Mouse (Mus musculus) midbrain, embryonic 16.5 days (tissue): ENCODE results near the gene Anln. TPM values are rescaled to one million over a fixed set of nuclear protein-coding genes. Genes with fewer than 3 reads are reported as not detected.
A peak's percentile ranks its signal among the peaks of the same experiment; 100 is the strongest.

ENCODE experiments used
- ATAC-seq: fragments of 200-750 bp; cut with Nextera tagmentation; 2 replicates; pipeline ENCODE4 v1.8.0; 2017; ENCODE audit warnings: moderate TSS enrichment
- H3K27ac ChIP-seq: fragments of 300-500 bp; sonication (generic); 2 replicates; pipeline ENCODE4 v1.5.1; 2014; ENCODE audit warnings: mild to moderate bottlenecking, low read length, mixed read lengths
- H3K27me3 ChIP-seq: fragments of 300-500 bp; sonication (generic); 2 replicates; pipeline ENCODE4 v1.6.1; 2014; ENCODE audit warnings: low read depth, low read length, mixed read lengths; ENCODE audit not compliant: control insufficient read depth, insufficient read depth
- H3K36me3 ChIP-seq: fragments of 300-500 bp; sonication (generic); 2 replicates; pipeline ENCODE4 v1.6.1; 2014; ENCODE audit warnings: mild to moderate bottlenecking, low read length, moderate library complexity, mixed read lengths; ENCODE audit not compliant: control insufficient read depth, insufficient read depth
- H3K4me1 ChIP-seq: fragments of 300-500 bp; sonication (generic); 2 replicates; pipeline ENCODE4 v1.6.1; 2014; ENCODE audit warnings: mild to moderate bottlenecking, low read length, mixed read lengths; ENCODE audit not compliant: control insufficient read depth, insufficient read depth
- H3K4me2 ChIP-seq: fragments of 300-500 bp; sonication (generic); 2 replicates; pipeline ENCODE4 v1.6.1; 2014; ENCODE audit warnings: mild to moderate bottlenecking, low read length, mixed read lengths
- H3K4me3 ChIP-seq: fragments of 300-500 bp; sonication (generic); 2 replicates; pipeline ENCODE4 v1.5.1; 2014; ENCODE audit warnings: low read depth, mild to moderate bottlenecking, low read length, moderate library complexity, mixed read lengths
- H3K9ac ChIP-seq: fragments of 300-500 bp; sonication (generic); 2 replicates; pipeline ENCODE4 v1.6.1; 2014; ENCODE audit warnings: low read depth, low read length, mixed read lengths
- H3K9me3 ChIP-seq: fragments of 300-500 bp; sonication (generic); replicated peaks from 2 replicates; pipeline ENCODE4 v1.6.1; 2014; ENCODE audit warnings: mild to moderate bottlenecking, low read length, mixed read lengths; ENCODE audit not compliant: control insufficient read depth, poor library complexity, severe bottlenecking
- WGBS: fragments of 180-500 bp; shearing (Covaris S2); extraction: QIAGEN DNeasy Blood & Tissue Kit; methylation state at CpG from one replicate; pipeline ENCODE4 v1.1.7; 2014; 5-methylcytosine and 5-hydroxymethylcytosine counted together
- polyA plus RNA-seq: library from polyadenylated mRNA; unstranded; fragments of >200 nt; fragmentation: Nextera tagmentation; extraction: Ambion mirVana; gene quantifications from 2 replicates; pipeline ENCODE4 v1.2.1, GENCODE M21; 2015

Anln gene
- polyA plus RNA-seq, result 3.4 and 4.6 TPM in 2 replicates

DNA sequence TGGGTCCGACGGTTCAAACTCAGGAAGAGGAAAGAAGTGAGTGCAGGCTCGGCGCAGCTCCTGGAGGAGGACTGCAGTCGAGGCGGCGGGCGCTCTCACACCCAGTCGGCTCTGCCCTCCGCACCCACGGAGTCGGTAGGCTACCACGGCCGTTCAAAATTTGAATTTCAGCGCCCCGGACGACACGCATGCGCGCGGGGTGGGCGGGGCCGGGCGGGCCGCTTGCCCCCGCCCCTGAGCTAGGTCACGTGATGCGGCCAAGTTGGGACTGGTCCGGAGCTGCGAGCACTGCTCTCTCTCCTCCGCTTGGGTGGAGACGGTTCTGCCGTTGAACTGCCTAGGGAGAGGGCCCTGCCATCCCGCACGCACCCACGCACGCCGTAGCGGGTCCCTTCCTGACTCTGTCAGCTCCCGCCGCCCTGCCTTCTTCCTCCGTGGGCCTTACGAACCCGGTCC is at the start of gene Anln:
Gene Anln, minus strand, starts transcription at position 168 of the 456 bp plus-strand sequence.
- WGBS, result under 1% methylated on average over 40 of the region's 44 CpGs
- peak within 1 kb of the TSS; percentile 96 for H3K4me2 ChIP-seq
- peaks cover 4% of the 10 kb centered on the region for H3K4me1 ChIP-seq
- H3K4me3 ChIP-seq, result peak within 1 kb of the TSS; percentile 72
- no peaks in the 10 kb centered on the region for H3K9me3 ChIP-seq
- H3K9ac ChIP-seq, result peak within 1 kb of the TSS; percentile 94
- H3K27ac ChIP-seq, result peak within 1 kb of the TSS; percentile 78
- no peaks in the 10 kb centered on the region for H3K27me3 ChIP-seq
- ATAC-seq, result peak; percentile 98
- no peaks in the 10 kb centered on the region for H3K36me3 ChIP-seq

DNA sequence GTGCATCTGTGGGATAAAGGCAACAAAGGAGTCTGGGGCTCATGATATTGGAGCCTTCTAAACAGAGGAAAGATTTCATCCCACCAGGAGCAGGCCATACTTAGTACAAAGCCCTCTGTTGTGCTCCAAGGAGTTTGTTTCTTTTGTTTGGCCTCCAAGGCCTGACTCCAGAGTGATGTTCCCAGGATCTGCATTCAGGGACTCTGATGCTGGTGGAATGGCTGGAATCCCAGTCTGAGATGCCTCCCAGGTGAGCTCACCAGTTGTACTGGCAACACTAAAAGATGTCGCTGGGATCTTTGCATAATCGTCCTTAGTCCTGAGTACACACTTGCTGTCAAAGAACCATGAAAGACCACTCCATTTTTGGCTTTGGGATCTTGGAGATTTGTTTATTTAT is 45.1 kb upstream of the Anln start:
- Histone ChIP-seq H3K27ac (no peak overlapping the region), H3K27me3 (no peaks in the 10 kb centered on the region), H3K4me1 (peaks cover 5% of the 10 kb centered on the region; the same call in 1 of the 2 replicates), H3K4me2 (no peak overlapping the region), H3K9ac (no peak overlapping the region), H3K9me3 (no peaks in the 10 kb centered on the region), H3K36me3 (0 out of 2 replicates have a peak, but pooled peaks cover 2% of the 10 kb centered on the region), H3K4me3 (no peak overlapping the region)
- WGBS, result 97% methylated on average over 2 of the region's 2 CpGs
- ATAC-seq, result no peak

DNA sequence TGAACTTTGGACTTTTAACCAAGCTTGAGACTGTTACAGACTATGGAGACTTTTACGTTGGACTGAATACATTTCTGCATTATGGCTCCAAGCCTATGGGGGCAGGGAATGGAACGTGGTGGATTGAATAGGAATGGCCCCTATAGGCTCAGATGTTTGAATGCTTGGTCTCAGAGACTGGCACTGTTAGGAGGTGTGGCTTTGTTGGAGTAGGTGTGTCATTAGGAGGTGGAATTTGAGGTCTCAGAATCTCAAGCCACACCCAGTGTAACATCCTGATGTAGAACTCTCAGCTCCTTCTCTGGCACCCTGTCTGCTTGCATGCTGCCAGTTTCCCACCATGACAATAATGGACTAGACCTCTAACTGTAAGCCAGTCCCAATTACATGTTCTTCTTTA is 44.2 kb upstream of the Anln start:
- no peak for ATAC-seq
- WGBS, result 72% methylated on average over 2 of the region's 2 CpGs

DNA sequence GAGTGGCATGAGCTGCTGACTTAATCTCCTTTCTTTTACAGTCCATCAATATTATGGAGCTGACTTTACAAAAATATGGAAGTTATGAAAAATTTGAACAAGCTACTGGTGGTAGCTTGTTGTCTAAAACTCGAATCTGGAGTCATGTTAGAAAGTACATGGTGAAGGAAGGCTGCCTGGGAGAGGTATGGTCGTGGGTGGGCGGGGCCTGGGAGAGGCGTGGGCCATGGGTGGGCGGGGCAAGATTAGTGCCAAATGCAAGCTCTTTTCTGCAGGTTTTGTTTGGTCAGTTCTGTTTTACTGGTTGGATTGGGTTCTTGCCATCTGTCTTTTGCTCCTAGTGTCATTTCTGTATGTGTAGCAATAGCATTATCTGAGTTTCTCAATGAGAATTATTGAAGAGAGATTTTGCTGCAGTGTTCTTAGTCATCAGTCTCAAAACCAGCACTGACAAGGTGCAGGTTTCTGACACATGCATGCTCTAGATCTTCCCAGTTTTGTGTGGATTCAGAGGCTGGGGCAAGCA is 41.4 kb upstream of the Anln start:
- Histone ChIP-seq H3K4me1 (peaks cover 5% of the 10 kb centered on the region; the same call in 1 of the 2 replicates), H3K9ac (no peak overlapping the region), H3K9me3 (no peaks in the 10 kb centered on the region), H3K27me3 (no peaks in the 10 kb centered on the region), H3K4me2 (no peak overlapping the region), H3K36me3 (no peaks in the 10 kb centered on the region), H3K27ac (no peak overlapping the region), H3K4me3 (no peak overlapping the region)
- no peak for ATAC-seq
- WGBS, result 38% methylated on average over 5 of the region's 5 CpGs

More for the DNA sequence above, 44.2 kb upstream of the Anln start:
- Histone ChIP-seq H3K4me1 (peaks cover 5% of the 10 kb centered on the region; the same call in 1 of the 2 replicates), H3K9ac (no peak overlapping the region), H3K4me3 (no peak overlapping the region), H3K27ac (no peak overlapping the region), H3K36me3 (0 out of 2 replicates have a peak, but pooled peaks cover 2% of the 10 kb centered on the region), H3K9me3 (no peaks in the 10 kb centered on the region), H3K27me3 (no peaks in the 10 kb centered on the region), H3K4me2 (no peak overlapping the region)

- Histone ChIP-seq H3K4me1 (peaks cover 5% of the 10 kb centered on the region; the same call in 1 of the 2 replicates), H3K4me2 (no peak overlapping the region), H3K9ac (no peak overlapping the region), H3K27me3 (no peaks in the 10 kb centered on the region), H3K9me3 (no peaks in the 10 kb centered on the region), H3K36me3 (no peaks in the 10 kb centered on the region), H3K27ac (no peak overlapping the region), H3K4me3 (no peak overlapping the region)
- ATAC-seq, result no peak
- 43% methylated on average over 15 of the region's 15 CpGs for WGBS
These were observed 40.7 kb upstream of the Anln start for GRCm38 (mm10) chr9:22429533-22430241.

- Histone ChIP-seq H3K9me3 (no peaks in the 10 kb centered on the region), H3K36me3 (0 out of 2 replicates have a peak, but pooled peaks cover 3% of the 10 kb centered on the region), H3K4me3 (no peak overlapping the region), H3K9ac (no peak overlapping the region), H3K27me3 (no peaks in the 10 kb centered on the region), H3K4me1 (peaks cover 5% of the 10 kb centered on the region; the same call in 1 of the 2 replicates), H3K4me2 (no peak overlapping the region), H3K27ac (no peak overlapping the region)
- no peak for ATAC-seq
- WGBS, result 83% methylated on average over 14 of the region's 14 CpGs
These were observed 39.9 kb upstream of the Anln start for GRCm38 (mm10) chr9:22428666-22429410.

DNA sequence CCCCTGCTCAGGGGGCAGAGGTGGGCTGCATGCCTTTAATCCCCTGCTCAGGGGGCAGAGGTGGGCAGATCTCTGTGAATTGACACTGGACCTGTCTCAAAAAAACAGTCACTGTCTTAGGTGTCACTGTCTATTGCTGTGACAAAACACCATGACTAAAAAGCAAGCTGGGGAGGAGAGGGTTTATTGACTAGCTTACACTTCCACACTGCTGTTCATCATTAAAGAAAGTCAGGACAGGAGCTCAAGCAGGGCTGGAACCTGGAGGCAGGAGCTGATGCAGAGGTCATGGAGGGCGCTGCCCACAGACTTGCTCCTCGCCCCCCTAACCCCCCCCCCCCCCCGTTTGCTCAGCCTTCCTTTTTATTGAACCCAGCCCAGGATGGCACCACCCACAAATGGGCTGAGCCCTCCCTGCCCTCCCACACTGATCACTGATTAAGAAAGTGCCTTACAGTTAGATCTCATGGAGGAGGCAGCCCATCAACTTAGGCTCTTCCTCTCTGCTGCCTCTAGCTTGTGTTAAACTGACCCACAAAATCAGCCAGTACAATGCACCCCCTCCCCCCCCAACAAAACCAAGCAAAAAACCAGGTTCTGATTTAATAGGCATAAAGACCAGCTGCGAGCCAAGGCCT is 39.2 kb upstream of the Anln start:
- no peak overlapping the region for H3K4me2 ChIP-seq
- peaks cover 5% of the 10 kb centered on the region; the same call in 1 of the 2 replicates for H3K4me1 ChIP-seq
- H3K36me3 ChIP-seq, result 0 out of 2 replicates have a peak, but pooled peaks cover 3% of the 10 kb centered on the region
- ATAC-seq, result no peak
- no peaks in the 10 kb centered on the region for H3K27me3 ChIP-seq
- H3K9me3 ChIP-seq, result no peaks in the 10 kb centered on the region
- WGBS, result 32% methylated on average over 2 of the region's 4 CpGs
- no peak overlapping the region for H3K27ac ChIP-seq
- no peak overlapping the region for H3K4me3 ChIP-seq
- H3K9ac ChIP-seq, result no peak overlapping the region

GRCm38 (mm10) chr9:22424719-22425118 is 35.7 kb upstream of the Anln start:
- Histone ChIP-seq H3K36me3 (0 out of 2 replicates have a peak, but pooled peaks cover 3% of the 10 kb centered on the region), H3K4me2 (no peak overlapping the region), H3K9me3 (no peaks in the 10 kb centered on the region), H3K27me3 (no peaks in the 10 kb centered on the region), H3K4me1 (peaks cover 2% of the 10 kb centered on the region; the same call in 1 of the 2 replicates), H3K4me3 (no peak overlapping the region), H3K9ac (no peak overlapping the region), H3K27ac (no peak overlapping the region)
- 92% methylated on average over 4 of the region's 4 CpGs for WGBS
- ATAC-seq, result no peak
